Mouse (Mus musculus): ENCODE data around the gene Tfpi. TPM values are rescaled to one million over a fixed set of nuclear protein-coding genes. Genes with fewer than 3 reads are reported as not detected.

The Tfpi gene
- polyA plus RNA-seq, 1 experiment, result 5.1 TPM

DNA sequence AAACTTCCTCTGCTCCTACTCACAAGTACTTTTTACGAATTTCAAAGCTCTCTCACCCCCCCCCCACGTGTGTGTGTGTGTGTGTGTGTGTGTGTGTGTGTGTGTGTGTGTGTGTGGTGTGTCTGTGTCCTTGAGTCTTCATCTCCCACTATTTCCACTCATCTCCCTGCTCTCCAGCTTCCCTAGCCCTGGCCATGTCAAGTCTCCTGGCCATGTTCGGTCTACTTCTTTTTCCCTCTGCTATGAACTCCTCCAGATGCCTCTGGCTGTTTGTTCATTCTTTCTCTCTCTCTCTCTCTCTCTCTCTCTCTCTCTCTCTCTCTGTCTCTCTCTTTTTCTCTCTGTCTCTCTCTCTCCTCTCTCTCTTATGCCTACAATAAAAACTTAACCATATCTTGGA is 444 bp downstream of the Tfpi start:
- WGBS, result 30% methylated on average over 3 of the region's 3 CpGs
- Histone ChIP-seq H3K4me1 (ENCODE audit: control insufficient read depth, insufficient read depth, insufficient read length) (no peaks in the 10 kb centered on the region; the same call in 1 of the 2 replicates), H3K27ac (ENCODE audit: insufficient read depth, low read length) (no peak overlapping the region), H3K4me3 (ENCODE audit: extremely low read depth, insufficient read depth, insufficient read length) (no peak overlapping the region; the same call in 1 of the 2 replicates), H3K27me3 (ENCODE audit: control insufficient read depth, insufficient read depth, low read length) (no peaks in the 10 kb centered on the region), H3K36me3 (ENCODE audit: control insufficient read depth, insufficient read depth, low read length) (no peaks in the 10 kb centered on the region)
- no peak for TF ChIP-seq CTCF (IDR thresholded peaks at IDR 0.05; ENCODE audit: extremely low read depth, insufficient read depth, insufficient read length, insufficient replicate concordance)
- no peak for TF ChIP-seq POLR2A (IDR thresholded peaks at IDR 0.05; ENCODE audit: low read depth, low read length)
- DNase-seq (ENCODE audit: low read depth in 1 of 2, low spot score in 2 of 2), result no peak

DNA sequence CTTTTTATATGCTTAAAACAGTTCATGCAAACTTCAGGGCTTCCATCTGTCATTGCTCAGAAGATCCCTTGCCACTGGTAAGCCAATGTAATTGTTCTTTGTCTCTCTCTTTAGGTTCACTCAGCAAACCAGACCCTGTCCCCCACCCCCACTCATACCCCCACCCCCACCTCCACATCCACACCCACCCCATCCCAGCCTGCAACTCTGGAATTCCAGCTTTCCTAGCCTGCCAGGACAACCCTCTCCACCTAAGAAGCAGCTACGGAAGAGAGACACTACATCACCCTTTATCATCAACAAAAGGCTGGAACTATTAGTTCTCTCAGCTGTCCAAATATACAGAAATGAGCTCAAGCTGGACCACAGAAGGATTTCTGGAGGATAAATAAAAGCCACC is 974 bp downstream of the Tfpi start:
- DNase-seq (ENCODE audit: low read depth in 1 of 2, low spot score in 2 of 2), result no peak
- H3K27me3 ChIP-seq (ENCODE audit: control insufficient read depth, insufficient read depth, low read length), result no peaks in the 10 kb centered on the region
- no peak overlapping the region for H3K4me3 ChIP-seq (ENCODE audit: extremely low read depth, insufficient read depth, insufficient read length)
- no peaks in the 10 kb centered on the region for H3K36me3 ChIP-seq (ENCODE audit: control insufficient read depth, insufficient read depth, low read length)
- 74% methylated on average over 1 of the region's 1 CpGs for WGBS
- H3K27ac ChIP-seq (ENCODE audit: insufficient read depth, low read length), result no peak overlapping the region
- no peaks in the 10 kb centered on the region; the same call in 1 of the 2 replicates for H3K4me1 ChIP-seq (ENCODE audit: control insufficient read depth, insufficient read depth, insufficient read length)
- TF ChIP-seq POLR2A (IDR thresholded peaks at IDR 0.05; ENCODE audit: low read depth, low read length) (no peak), CTCF (IDR thresholded peaks at IDR 0.05; ENCODE audit: extremely low read depth, insufficient read depth, insufficient read length, insufficient replicate concordance) (no peak)

DNA sequence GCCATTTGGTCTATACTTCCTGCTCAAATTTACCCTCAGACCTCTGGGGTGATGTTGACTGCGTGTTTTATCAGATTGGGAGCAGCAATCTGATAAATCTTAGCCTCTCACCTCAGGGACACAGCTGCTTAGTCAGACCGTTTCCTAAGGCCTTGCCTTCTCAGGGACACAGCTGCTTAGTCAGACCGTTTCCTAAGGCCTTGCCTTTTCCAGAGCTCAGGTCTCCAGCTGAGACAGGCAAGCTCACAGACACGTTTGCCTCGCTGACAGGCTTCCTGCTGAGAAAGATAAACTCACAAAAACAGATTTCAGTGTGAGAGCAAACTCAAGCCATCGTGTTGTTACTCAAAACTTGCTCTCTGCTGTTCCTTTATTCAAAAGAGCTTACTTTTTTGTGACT is 1.9 kb downstream of the Tfpi start:
- no peak for DNase-seq (ENCODE audit: low read depth in 1 of 2, low spot score in 2 of 2)
- Histone ChIP-seq H3K36me3 (ENCODE audit: control insufficient read depth, insufficient read depth, low read length) (no peaks in the 10 kb centered on the region), H3K4me1 (ENCODE audit: control insufficient read depth, insufficient read depth, insufficient read length) (no peaks in the 10 kb centered on the region; the same call in 1 of the 2 replicates), H3K4me3 (ENCODE audit: extremely low read depth, insufficient read depth, insufficient read length) (no peak overlapping the region), H3K27me3 (ENCODE audit: control insufficient read depth, insufficient read depth, low read length) (no peaks in the 10 kb centered on the region), H3K27ac (ENCODE audit: insufficient read depth, low read length) (no peak overlapping the region)
- WGBS, result 53% methylated on average over 6 of the region's 6 CpGs
- TF ChIP-seq POLR2A (IDR thresholded peaks at IDR 0.05; ENCODE audit: low read depth, low read length) (no peak), CTCF (IDR thresholded peaks at IDR 0.05; ENCODE audit: extremely low read depth, insufficient read depth, insufficient read length, insufficient replicate concordance) (no peak)

DNA sequence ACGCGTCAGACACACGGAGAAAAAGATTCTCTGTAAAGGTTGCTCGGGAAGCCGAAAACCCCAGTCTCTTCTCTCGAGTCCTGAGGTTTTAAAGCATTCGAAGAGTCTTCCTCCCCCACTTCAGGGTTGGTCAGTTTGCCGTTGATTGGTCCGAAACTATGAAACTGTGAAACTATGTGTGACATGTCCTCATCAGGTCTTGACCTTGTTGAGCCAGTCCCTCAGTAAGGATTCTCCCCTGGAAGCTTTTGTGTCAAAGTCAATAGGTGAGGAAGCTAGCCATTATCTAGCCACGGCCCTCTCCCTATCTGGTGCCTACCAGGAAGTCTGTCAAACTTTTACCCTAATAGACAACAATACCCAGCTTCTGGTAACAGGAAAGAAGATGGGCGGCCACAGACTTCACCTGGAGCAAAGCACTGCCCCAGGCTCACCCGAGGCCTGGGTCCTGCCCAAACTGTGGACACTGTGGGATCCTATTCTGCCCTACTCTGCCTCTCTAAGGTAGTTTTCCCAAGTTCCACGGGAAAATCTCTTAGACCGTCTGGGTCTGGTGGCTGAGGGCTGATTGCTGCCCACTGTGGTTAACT is 2.5 kb downstream of the Tfpi start:
- Histone ChIP-seq H3K36me3 (ENCODE audit: control insufficient read depth, insufficient read depth, low read length) (no peaks in the 10 kb centered on the region), H3K27ac (ENCODE audit: insufficient read depth, low read length) (no peak overlapping the region; the same call in 1 of the 2 replicates), H3K27me3 (ENCODE audit: control insufficient read depth, insufficient read depth, low read length) (no peaks in the 10 kb centered on the region), H3K4me3 (ENCODE audit: extremely low read depth, insufficient read depth, insufficient read length) (no peak overlapping the region), H3K4me1 (ENCODE audit: control insufficient read depth, insufficient read depth, insufficient read length) (no peaks in the 10 kb centered on the region; the same call in 1 of the 2 replicates)
- no peak for TF ChIP-seq POLR2A (IDR thresholded peaks at IDR 0.05; ENCODE audit: low read depth, low read length)
- TF ChIP-seq CTCF (IDR thresholded peaks at IDR 0.05; ENCODE audit: extremely low read depth, insufficient read depth, insufficient read length, insufficient replicate concordance), result no peak
- DNase-seq (ENCODE audit: low read depth in 1 of 2, low spot score in 2 of 2), result no peak
- WGBS, result 86% methylated on average over 14 of the region's 14 CpGs

DNA sequence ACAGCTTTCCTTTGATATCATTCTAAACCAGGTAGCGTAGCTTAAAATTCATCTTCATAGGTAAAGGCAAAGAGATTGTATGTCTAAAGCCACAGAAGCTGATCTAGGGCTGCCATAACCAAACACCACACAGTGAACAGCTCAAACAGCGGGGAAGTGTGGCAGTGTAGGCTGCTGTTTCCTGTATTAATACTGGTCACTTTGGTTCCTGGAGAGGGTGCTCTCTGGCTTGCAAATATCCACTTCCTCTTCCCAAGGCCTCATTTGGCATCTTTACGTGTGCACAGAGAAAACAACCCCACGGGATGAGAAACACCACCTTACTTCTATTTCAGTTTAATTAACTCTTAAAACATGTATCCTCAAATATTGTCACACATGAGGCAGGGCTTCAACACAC is 9.2 kb downstream of the Tfpi start:
- Histone ChIP-seq H3K36me3 (ENCODE audit: control insufficient read depth, insufficient read depth, low read length) (no peaks in the 10 kb centered on the region), H3K27ac (ENCODE audit: insufficient read depth, low read length) (no peak overlapping the region), H3K4me1 (ENCODE audit: control insufficient read depth, insufficient read depth, insufficient read length) (no peaks in the 10 kb centered on the region; the same call in 1 of the 2 replicates), H3K4me3 (ENCODE audit: extremely low read depth, insufficient read depth, insufficient read length) (no peak overlapping the region), H3K27me3 (ENCODE audit: control insufficient read depth, insufficient read depth, low read length) (no peaks in the 10 kb centered on the region)
- no peak for DNase-seq (ENCODE audit: low read depth in 1 of 2, low spot score in 2 of 2)
- 74% methylated on average over 4 of the region's 4 CpGs for WGBS
- no peak for TF ChIP-seq POLR2A (IDR thresholded peaks at IDR 0.05; ENCODE audit: low read depth, low read length)
- TF ChIP-seq CTCF (IDR thresholded peaks at IDR 0.05; ENCODE audit: extremely low read depth, insufficient read depth, insufficient read length, insufficient replicate concordance), result no peak

DNA sequence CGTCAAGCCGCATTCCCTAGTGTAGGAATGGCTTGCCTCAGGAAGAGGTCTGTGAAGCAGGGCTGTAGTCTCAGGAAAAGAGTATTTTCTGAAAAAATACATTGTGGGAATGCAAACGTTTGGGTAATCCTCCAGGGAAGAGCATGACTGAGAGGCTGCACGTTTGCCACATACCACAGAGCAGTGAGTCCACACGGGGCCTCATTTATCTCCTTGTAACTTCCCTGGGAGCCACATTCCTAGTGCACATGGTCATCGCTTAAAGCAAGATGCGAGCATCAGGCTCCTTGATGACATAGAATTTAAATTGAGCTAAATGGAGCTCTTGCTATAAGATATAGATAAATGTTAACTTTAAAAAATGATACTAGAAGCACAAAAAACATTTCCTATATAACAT is 11.6 kb downstream of the Tfpi start:
- H3K27ac ChIP-seq (ENCODE audit: insufficient read depth, low read length), result no peak overlapping the region
- DNase-seq (ENCODE audit: low read depth in 1 of 2, low spot score in 2 of 2), result no peak
- H3K36me3 ChIP-seq (ENCODE audit: control insufficient read depth, insufficient read depth, low read length), result no peaks in the 10 kb centered on the region
- TF ChIP-seq POLR2A (IDR thresholded peaks at IDR 0.05; ENCODE audit: low read depth, low read length), result no peak
- no peak for TF ChIP-seq CTCF (IDR thresholded peaks at IDR 0.05; ENCODE audit: extremely low read depth, insufficient read depth, insufficient read length, insufficient replicate concordance)
- H3K4me1 ChIP-seq (ENCODE audit: control insufficient read depth, insufficient read depth, insufficient read length), result no peaks in the 10 kb centered on the region
- 83% methylated on average over 7 of the region's 7 CpGs for WGBS
- no peaks in the 10 kb centered on the region for H3K27me3 ChIP-seq (ENCODE audit: control insufficient read depth, insufficient read depth, low read length)
- H3K4me3 ChIP-seq (ENCODE audit: extremely low read depth, insufficient read depth, insufficient read length), result no peak overlapping the region

DNA sequence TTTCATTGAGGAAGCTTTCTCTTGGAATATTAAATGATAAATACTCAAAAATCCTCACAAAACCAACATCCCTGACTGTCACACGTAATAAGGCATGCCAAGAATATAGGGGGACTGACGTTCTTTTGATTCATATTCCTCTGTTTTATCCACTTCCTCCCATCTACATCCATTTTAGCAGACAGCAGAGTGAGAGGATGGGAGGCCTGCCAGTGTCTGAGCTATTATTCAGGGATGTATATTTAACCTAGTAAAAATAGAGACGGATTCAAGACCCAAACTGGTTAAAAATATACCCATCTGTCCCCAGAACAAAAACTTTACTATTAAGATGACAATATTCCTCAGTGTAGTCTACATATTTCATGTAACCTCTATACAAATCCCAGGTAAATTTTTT is 14.2 kb downstream of the Tfpi start:
- Histone ChIP-seq H3K27me3 (ENCODE audit: control insufficient read depth, insufficient read depth, low read length) (no peaks in the 10 kb centered on the region), H3K4me1 (ENCODE audit: control insufficient read depth, insufficient read depth, insufficient read length) (no peaks in the 10 kb centered on the region), H3K27ac (ENCODE audit: insufficient read depth, low read length) (no peak overlapping the region), H3K4me3 (ENCODE audit: extremely low read depth, insufficient read depth, insufficient read length) (no peak overlapping the region), H3K36me3 (ENCODE audit: control insufficient read depth, insufficient read depth, low read length) (no peaks in the 10 kb centered on the region)
- no peak for TF ChIP-seq CTCF (IDR thresholded peaks at IDR 0.05; ENCODE audit: extremely low read depth, insufficient read depth, insufficient read length, insufficient replicate concordance)
- TF ChIP-seq POLR2A (IDR thresholded peaks at IDR 0.05; ENCODE audit: low read depth, low read length), result no peak
- no peak for DNase-seq (ENCODE audit: low read depth in 1 of 2, low spot score in 2 of 2)
- WGBS, result 91% methylated on average over 3 of the region's 3 CpGs
